Comparison of ENCODE assay signal across 28 mouse cellular contexts in genomic region chr19:44644929-44645328, GRCm38 (mm10).
A peak's percentile ranks its signal among the peaks of the same experiment; 100 is the strongest.
DNase-seq lines count a peak whose midpoint lies in the region; ATAC-seq and TF ChIP-seq lines count a peak whose summit lies in the region.
"Had no signal": no experiment of that assay in that cellular context is flagged by ENCODE, and none has a peak within 500 bp of the region (broad histone marks: within the 10 kb centered on the region; RNA-seq: fewer than 3 reads in every experiment).

No protein-coding gene starts in this region.

- no peak overlapping the region for H3K4me2 ChIP-seq in heart, embryonic 13.5 days
- no peak overlapping the region for H3K4me2 ChIP-seq in kidney, embryonic 16.5 days (replicated peaks; ENCODE audit: low read depth, low read length)
- H3K4me2 ChIP-seq in liver, embryonic 13.5 days = no peak overlapping the region
- H3K4me2 ChIP-seq: embryonic facial prominence, embryonic 13.5 days; forebrain, embryonic 12.5 days; forebrain, embryonic 15.5 days; hindbrain, embryonic 14.5 days had no signal

- H3K9me3 ChIP-seq in heart, embryonic 13.5 days = no peaks in the 10 kb centered on the region
- no peaks in the 10 kb centered on the region for H3K9me3 ChIP-seq in kidney, embryonic 16.5 days (ENCODE audit: low read length)
- no peaks in the 10 kb centered on the region for H3K9me3 ChIP-seq in MEL (replicated peaks; ENCODE audit: insufficient read depth, low read length)
- no peaks in the 10 kb centered on the region for H3K9me3 ChIP-seq in liver, embryonic 13.5 days (replicated peaks)
- H3K9me3 ChIP-seq: embryonic facial prominence, embryonic 10.5 days; embryonic facial prominence, embryonic 13.5 days; forebrain, embryonic 12.5 days; forebrain, embryonic 15.5 days; heart, embryonic 10.5 days had no signal

- peaks cover 100% of the 10 kb centered on the region for H3K27me3 ChIP-seq in heart, embryonic 13.5 days (replicated peaks)
- H3K27me3 ChIP-seq in kidney, embryonic 16.5 days (ENCODE audit: insufficient read depth, low read length) = peaks cover 19% of the 10 kb centered on the region
- H3K27me3 ChIP-seq in MEL (ENCODE audit: control insufficient read depth in 1 of 2, insufficient read depth in 2 of 2, low read length in 2 of 2) = peaks cover 3 to 6% of the 10 kb centered on the region in 2 experiments
- peaks cover 69% of the 10 kb centered on the region for H3K27me3 ChIP-seq in liver, embryonic 13.5 days

- no peaks in the 10 kb centered on the region for H3K36me3 ChIP-seq in heart, embryonic 13.5 days
- H3K36me3 ChIP-seq in kidney, embryonic 16.5 days (ENCODE audit: insufficient read depth, low read length) = no peaks in the 10 kb centered on the region
- H3K36me3 ChIP-seq in MEL (ENCODE audit: control insufficient read depth in 1 of 2, insufficient read depth in 2 of 2, low read length in 2 of 2) = no peaks in the 10 kb centered on the region
- H3K36me3 ChIP-seq in liver, embryonic 13.5 days = no peaks in the 10 kb centered on the region
- H3K36me3 ChIP-seq: embryonic facial prominence, embryonic 10.5 days; embryonic facial prominence, embryonic 13.5 days; forebrain, embryonic 12.5 days; forebrain, embryonic 15.5 days; heart, embryonic 10.5 days had no signal

- WGBS in heart, embryonic 13.5 days = 51% methylated on average over 2 of the region's 4 CpGs
- 40% methylated on average over 3 of the region's 4 CpGs for WGBS in kidney, embryonic 16.5 days
- WGBS in liver, embryonic 13.5 days (ENCODE audit: insufficient replicate concordance) = 27% methylated on average over 4 of the region's 4 CpGs

- TF ChIP-seq RAD21 in MEL (IDR thresholded peaks at IDR 0.05; ENCODE audit: low read depth, low read length) = no peak

- no peak overlapping the region for H3K9ac ChIP-seq in heart, embryonic 13.5 days
- no peak overlapping the region for H3K9ac ChIP-seq in kidney, embryonic 16.5 days (replicated peaks; ENCODE audit: low read length)
- no peak overlapping the region for H3K9ac ChIP-seq in MEL (ENCODE audit: control insufficient read depth, low read depth, low read length, poor library complexity, severe bottlenecking)
- no peak overlapping the region for H3K9ac ChIP-seq in liver, embryonic 13.5 days
- H3K9ac ChIP-seq: embryonic facial prominence, embryonic 13.5 days; forebrain, embryonic 12.5 days; forebrain, embryonic 15.5 days; hindbrain, embryonic 14.5 days had no signal

- no peak for TF ChIP-seq CTCF in MEL (IDR thresholded peaks at IDR 0.05 in 2 of 3, conservative IDR thresholded peaks at IDR 0.05 in 1 of 3; ENCODE audit: control insufficient read depth in 1 of 3, insufficient read depth in 1 of 3, low read depth in 2 of 3, low read length in 3 of 3, poor library complexity in 1 of 3, severe bottlenecking in 1 of 3)

- ATAC-seq in heart, embryonic 13.5 days (ENCODE audit: extremely low read depth, insufficient number of reproducible peaks, low FRiP score, low TSS enrichment) = peak; percentile 14; the same call in 1 of the 2 replicates
- no peak for ATAC-seq in kidney, embryonic 16.5 days (ENCODE audit: low FRiP score, low TSS enrichment)
- peak; percentile 43; the same call in 1 of the 2 replicates for ATAC-seq in liver, embryonic 13.5 days (ENCODE audit: low read depth)
- ATAC-seq: activated CD4-positive, CD25-positive, alpha-beta regulatory T cell, adult 4 months; CD4-positive, CD25-positive, alpha-beta regulatory T cell, adult 4 months; forebrain, embryonic 15.5 days; hindbrain, postnatal 0 days; inflammation-experienced regulatory T-cells, adult 6 months had no signal

- TF ChIP-seq POLR2A in MEL (IDR thresholded peaks at IDR 0.05; ENCODE audit: control insufficient read depth in 1 of 2, insufficient read depth in 1 of 2, low read depth in 1 of 2, low read length in 2 of 2, poor library complexity in 1 of 2) = no peak

- H3K79me2 ChIP-seq in MEL (ENCODE audit: control insufficient read depth, insufficient read depth, low read length, poor library complexity) = no peaks in the 10 kb centered on the region

- H3K4me3 ChIP-seq in heart, embryonic 13.5 days = no peak overlapping the region
- no peak overlapping the region for H3K4me3 ChIP-seq in kidney, embryonic 16.5 days (ENCODE audit: low read length)
- H3K4me3 ChIP-seq in MEL (ENCODE audit: control insufficient read depth in 1 of 2, insufficient read depth in 1 of 2, low read depth in 2 of 2, low read length in 2 of 2) = no peak overlapping the region
- no peak overlapping the region for H3K4me3 ChIP-seq in liver, embryonic 13.5 days (replicated peaks)
- H3K4me3 ChIP-seq: embryonic facial prominence, embryonic 10.5 days; embryonic facial prominence, embryonic 13.5 days; erythroblast, embryonic 14.5 days; forebrain, embryonic 12.5 days; forebrain, embryonic 15.5 days; heart, embryonic 10.5 days had no signal

- H3K27ac ChIP-seq in heart, embryonic 13.5 days (replicated peaks) = no peak overlapping the region
- H3K27ac ChIP-seq in kidney, embryonic 16.5 days (ENCODE audit: low read length) = peak overlapping the region; percentile 73
- no peak overlapping the region for H3K27ac ChIP-seq in MEL (ENCODE audit: control insufficient read depth, low read depth, low read length)
- no peak overlapping the region for H3K27ac ChIP-seq in liver, embryonic 13.5 days
- H3K27ac ChIP-seq: embryonic facial prominence, embryonic 10.5 days; embryonic facial prominence, embryonic 13.5 days; forebrain, embryonic 12.5 days; forebrain, embryonic 15.5 days; heart, embryonic 10.5 days; hindbrain, embryonic 14.5 days; hindbrain, postnatal 0 days had no signal

- DNase-seq in heart, adult 18-20 months = no peak
- DNase-seq in kidney, postnatal 4 days = no peak
- peak; percentile 8 for DNase-seq in MEL (ENCODE audit: low read depth, low spot score)
- DNase-seq in liver, embryonic 13.5 days = no peak
- DNase-seq: adrenal gland, adult 8-10 months; adrenal gland, postnatal 25 days; cerebellum, adult 11-12 months; cerebellum, adult 8-10 months; cerebellum, postnatal 10 days; cerebellum, postnatal 36 days; embryo, embryonic 11 days; gastrocnemius, postnatal 10 days; gastrocnemius, postnatal 36 days; heart, postnatal 14 days; heart, postnatal 4 days had no signal

- TF ChIP-seq EP300 in MEL (IDR thresholded peaks at IDR 0.05; ENCODE audit: low read depth in 1 of 2, low read length in 2 of 2) = no peak

- peaks cover 3% of the 10 kb centered on the region for H3K4me1 ChIP-seq in heart, embryonic 13.5 days
- H3K4me1 ChIP-seq in kidney, embryonic 16.5 days (ENCODE audit: insufficient read depth, low read length) = peaks cover 49% of the 10 kb centered on the region
- no peaks in the 10 kb centered on the region for H3K4me1 ChIP-seq in MEL (ENCODE audit: control insufficient read depth in 1 of 2, insufficient read depth in 2 of 2, low read length in 2 of 2)
- H3K4me1 ChIP-seq in liver, embryonic 13.5 days (replicated peaks) = no peaks in the 10 kb centered on the region

TF ChIP-seq in MEL, 35 proteins besides CTCF, POLR2A, EP300 and RAD21:
- TF ChIP-seq HCFC1 (IDR thresholded peaks at IDR 0.05; ENCODE audit: low read depth, low read length) (no peak), MAFK (IDR thresholded peaks at IDR 0.05; ENCODE audit: borderline replicate concordance, low read depth, low read length) (no peak), ZMIZ1 (IDR thresholded peaks at IDR 0.05; ENCODE audit: low read depth, low read length) (no peak), TCF12 (IDR thresholded peaks at IDR 0.05; ENCODE audit: low read depth, low read length) (0 out of 2 replicates have a peak, but pooled peaks have one; percentile 27), GATA1 (IDR thresholded peaks at IDR 0.05; ENCODE audit: low read depth, low read length) (no peak)
TF ChIP-seq in MEL: peak in this region for 1.
